Mouse (Mus musculus) olfactory bulb, adult 2 months (tissue): ENCODE measurements around the gene Pdk4. TPM values are rescaled to one million over a fixed set of nuclear protein-coding genes. Genes with fewer than 3 reads are reported as not detected.

Source experiments
- H3K27ac ChIP-seq: fragments of 200-500 bp; 2 replicates; pipeline ENCODE4 v1.5.1; 2012; ENCODE audit warnings: low read depth, low read length; ENCODE audit not compliant: insufficient read depth
- H3K4me1 ChIP-seq: fragments of 200-500 bp; 2 replicates; pipeline ENCODE4 v1.6.1; 2012; ENCODE audit warnings: low read length; ENCODE audit not compliant: control insufficient read depth, insufficient read depth
- H3K4me3 ChIP-seq: fragments of 200-500 bp; 2 replicates; pipeline ENCODE4 v1.5.1; 2012; ENCODE audit warnings: mild to moderate bottlenecking, low read depth, low read length, moderate library complexity; ENCODE audit not compliant: insufficient read depth
- CTCF ChIP-seq: fragments of 200-500 bp; IDR thresholded peaks from 2 replicates; pipeline ENCODE4 v1.5.1; 2012; ENCODE audit warnings: low read depth, mild to moderate bottlenecking, low read length, moderate library complexity; ENCODE audit not compliant: insufficient read depth
- POLR2A ChIP-seq: fragments of 200-500 bp; IDR thresholded peaks from 2 replicates; pipeline ENCODE4 v1.6.1; 2012; ENCODE audit warnings: mild to moderate bottlenecking, low read depth, low read length, moderate library complexity; ENCODE audit not compliant: insufficient read depth
- WGBS: fragments of 180-500 bp; shearing (Covaris S2); methylation state at CpG from one replicate; pipeline ENCODE4 v1.1.7; 2018; 5-methylcytosine and 5-hydroxymethylcytosine counted together
- polyA plus RNA-seq: library from polyadenylated mRNA; stranded (reverse); fragments of >200 nt; gene quantifications from 2 replicates; pipeline ENCODE4 v1.2.4, GENCODE M21; 2012; ENCODE audit warnings: low replicate concordance; ENCODE audit not compliant: missing spikeins, insufficient read depth, insufficient read length

Gene Pdk4
- polyA plus RNA-seq, 1 experiment, result not detected

DNA sequence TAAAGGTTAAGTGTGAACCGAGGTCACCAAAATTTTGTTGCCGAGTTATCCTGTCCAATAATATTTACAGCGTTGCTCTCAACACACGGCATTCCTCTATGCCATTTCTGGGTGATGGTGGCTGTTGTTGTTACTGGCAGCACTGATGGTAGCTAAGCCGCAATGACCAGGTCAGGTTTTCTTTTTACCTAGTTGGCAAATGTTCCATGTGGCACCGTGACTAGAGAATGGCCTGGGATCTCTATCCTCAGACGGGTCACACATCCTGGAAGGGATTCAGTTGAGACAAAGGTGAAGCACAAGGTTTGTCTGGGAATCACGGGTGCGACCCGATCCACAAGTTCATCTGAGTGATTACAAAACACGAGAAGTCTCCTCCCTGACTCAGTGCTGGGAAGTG is 2.6 kb upstream of the Pdk4 start:
- no peak overlapping the region for H3K27ac ChIP-seq
- WGBS, result 94% methylated on average over 11 of the region's 11 CpGs
- no peak overlapping the region for H3K4me3 ChIP-seq
- TF ChIP-seq CTCF (no peak), POLR2A (no peak)
- peaks cover 8% of the 10 kb centered on the region for H3K4me1 ChIP-seq

DNA sequence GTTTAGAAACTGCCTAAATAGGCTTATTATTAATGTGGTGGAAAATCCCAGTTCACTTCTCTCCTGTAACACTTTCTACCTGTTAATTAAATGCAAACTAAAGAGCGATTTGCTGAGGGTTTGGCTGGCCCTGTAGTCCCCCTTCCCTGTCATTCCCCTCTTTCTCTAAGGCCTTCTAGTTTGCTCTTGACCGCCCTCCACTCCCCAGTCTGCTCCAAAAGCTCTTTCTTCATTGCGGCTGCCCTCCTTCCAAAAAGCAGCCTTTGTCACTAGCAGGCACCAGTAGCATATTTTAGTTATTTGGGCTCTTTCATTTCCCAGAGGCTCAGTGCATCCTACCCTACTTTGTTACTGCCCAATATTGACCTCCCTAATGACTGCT is 736 bp upstream of the Pdk4 start:
- Histone ChIP-seq H3K27ac (no peak overlapping the region), H3K4me3 (no peak overlapping the region), H3K4me1 (peaks cover 8% of the 10 kb centered on the region)
- 31% methylated on average over 3 of the region's 3 CpGs for WGBS
- no peak for TF ChIP-seq CTCF

DNA sequence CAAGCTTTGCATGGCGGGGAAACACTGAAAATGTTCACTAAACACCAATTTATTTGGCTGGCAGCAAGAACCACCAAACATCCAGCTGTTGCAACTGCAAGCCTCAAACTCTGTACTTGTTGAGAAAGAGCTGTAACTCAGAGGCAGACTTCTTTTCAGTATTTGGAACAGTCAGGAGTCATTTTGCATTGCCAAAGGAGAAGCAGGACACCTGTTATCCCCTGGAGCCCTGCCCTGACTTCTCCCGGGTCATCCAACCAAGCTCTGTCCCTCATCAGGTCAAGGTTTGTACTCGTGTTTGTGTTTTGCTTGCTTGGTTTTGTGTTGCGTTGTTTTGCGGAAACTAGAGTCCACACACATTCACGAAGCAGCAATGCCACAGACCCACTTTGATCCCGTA is 11.1 kb downstream of the Pdk4 start:
- WGBS, result 89% methylated on average over 7 of the region's 7 CpGs
- H3K4me3 ChIP-seq, result no peak overlapping the region
- H3K4me1 ChIP-seq, result no peaks in the 10 kb centered on the region
- no peak overlapping the region for H3K27ac ChIP-seq
- TF ChIP-seq CTCF (no peak), POLR2A (no peak)

DNA sequence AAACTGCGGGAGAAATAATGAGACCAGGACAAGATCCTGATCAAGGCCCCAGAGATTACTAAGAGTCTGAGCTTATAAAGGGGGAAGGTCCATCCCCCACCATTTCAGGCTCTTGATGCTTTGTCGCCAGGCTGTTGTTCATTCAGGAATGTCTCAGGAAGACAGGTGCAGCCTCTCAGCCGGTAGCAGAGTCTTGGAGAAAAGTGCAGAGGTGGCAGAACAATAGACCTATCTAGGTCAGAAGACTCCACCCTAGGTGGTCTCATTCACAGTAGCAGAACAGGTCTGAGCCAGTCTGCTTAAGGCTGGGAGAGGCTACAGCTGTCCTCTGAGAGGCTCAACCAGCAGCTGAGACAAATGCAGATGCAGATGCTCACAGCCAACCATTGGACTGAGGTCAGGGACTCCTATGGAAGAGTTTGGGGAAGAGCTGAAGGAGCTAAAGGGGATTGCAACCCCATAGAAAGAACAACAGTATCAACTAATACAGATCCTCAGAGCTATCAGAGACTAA is 13.8 kb downstream of the Pdk4 start:
- no peak for TF ChIP-seq POLR2A
- no peak for TF ChIP-seq CTCF
- Histone ChIP-seq H3K4me3 (no peak overlapping the region), H3K27ac (no peak overlapping the region), H3K4me1 (no peaks in the 10 kb centered on the region)
- 61% methylated on average over 3 of the region's 3 CpGs for WGBS

DNA sequence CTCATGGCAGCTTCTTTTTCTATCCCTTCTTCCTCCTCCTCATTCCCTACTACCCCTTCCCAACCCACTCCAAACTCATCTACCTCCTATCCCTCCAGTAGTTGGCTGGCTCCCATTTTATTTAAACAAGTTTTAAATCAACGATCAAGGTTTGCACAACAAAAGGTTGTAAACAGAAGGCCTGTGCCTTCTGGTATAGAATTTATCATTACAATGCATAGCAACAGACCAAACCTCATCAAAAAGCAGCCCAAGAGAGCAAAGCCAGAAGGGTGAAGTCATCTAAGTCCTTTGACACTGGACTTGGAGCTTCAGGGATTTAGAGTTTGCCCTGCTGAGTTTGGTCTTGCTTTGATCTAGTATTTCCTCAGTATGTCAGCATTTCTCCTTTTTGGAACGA is 15.0 kb downstream of the Pdk4 start:
- no peak for TF ChIP-seq CTCF
- TF ChIP-seq POLR2A, result no peak
- no peak overlapping the region for H3K27ac ChIP-seq
- H3K4me1 ChIP-seq, result no peaks in the 10 kb centered on the region
- H3K4me3 ChIP-seq, result no peak overlapping the region
- 79% methylated on average over 2 of the region's 2 CpGs for WGBS

DNA sequence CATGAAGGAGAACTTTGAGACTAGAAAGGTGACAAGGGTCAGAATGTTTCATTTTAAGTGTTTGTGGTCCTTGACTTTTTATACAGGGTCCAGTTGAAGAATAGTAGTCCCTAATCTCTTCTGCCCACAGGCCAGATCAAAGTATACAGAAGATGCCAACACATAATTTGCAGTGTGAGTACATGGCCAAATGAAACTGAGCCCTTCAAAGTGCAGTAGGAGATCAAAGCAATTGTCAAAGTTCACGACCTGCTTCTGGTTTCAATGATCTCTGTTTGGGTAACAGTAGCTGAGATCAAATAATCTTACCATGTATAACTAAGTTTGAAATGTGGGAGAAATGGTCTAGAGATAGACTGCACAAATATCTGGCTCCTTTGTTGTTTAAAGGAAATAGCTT is 22.1 kb downstream of the Pdk4 start:
- Histone ChIP-seq H3K4me3 (no peak overlapping the region), H3K27ac (no peak overlapping the region), H3K4me1 (no peaks in the 10 kb centered on the region)
- TF ChIP-seq POLR2A (no peak), CTCF (no peak)
- WGBS, result 54% methylated on average over 1 of the region's 1 CpGs

DNA sequence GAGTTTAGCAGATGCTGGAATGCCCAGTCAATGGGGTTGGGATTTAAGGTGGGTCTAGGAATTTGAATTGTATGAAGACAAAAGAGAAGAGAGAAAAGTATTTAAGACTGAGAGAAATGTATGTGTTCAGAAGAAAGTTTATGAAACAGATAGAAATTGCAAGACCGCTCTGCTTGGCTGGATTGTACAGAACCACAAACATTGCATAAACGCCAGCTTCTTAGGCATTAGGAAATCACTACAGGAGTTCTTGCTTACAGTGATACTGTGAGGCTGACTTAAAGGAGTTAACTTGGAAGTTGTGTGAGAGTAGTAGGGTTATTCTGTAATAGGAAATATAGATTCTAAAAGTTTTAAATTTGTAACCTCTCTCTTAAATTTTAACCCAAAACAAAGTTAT is 23.4 kb downstream of the Pdk4 start:
- TF ChIP-seq CTCF (no peak), POLR2A (no peak)
- WGBS, result 95% methylated on average over 2 of the region's 2 CpGs
- H3K27ac ChIP-seq, result no peak overlapping the region

DNA sequence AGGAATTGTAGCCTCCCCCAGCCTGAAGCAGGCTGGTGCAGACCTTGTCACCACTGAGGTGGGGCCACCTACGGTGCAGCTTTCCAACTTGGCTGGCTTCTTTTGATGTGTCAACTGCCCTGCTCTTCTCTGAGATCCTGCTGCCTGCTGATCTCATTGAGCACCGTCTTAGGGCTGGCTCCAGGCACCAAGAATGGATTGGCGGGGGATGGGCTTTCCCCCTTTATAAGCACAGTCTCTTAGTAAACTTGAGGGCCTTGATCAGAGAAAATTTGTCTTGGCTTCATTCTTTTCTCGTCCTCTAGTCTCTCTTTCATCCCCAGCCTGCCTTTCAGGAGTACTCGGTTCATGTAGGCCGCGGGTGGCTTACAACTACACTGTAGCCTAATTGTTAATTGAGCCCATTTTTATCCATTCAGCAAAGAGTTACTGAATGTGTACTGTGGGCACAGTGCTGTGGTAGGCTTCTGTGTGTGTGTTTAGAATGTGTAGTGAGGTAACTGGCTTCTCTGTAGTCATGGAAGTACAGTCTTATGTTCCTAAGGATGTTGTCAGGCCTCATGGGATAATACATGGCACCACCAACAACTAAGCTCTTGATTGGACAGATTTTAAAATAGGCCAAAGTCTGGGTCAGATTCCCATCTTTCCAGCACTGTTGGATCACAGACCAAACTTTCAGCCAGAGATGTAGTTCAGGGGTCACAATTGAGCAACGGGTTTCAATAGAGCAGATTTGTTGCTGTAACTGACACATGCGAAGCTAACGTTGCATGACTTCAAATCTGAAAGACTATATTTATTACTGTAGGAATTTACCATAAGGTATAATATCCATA is 25.4 kb downstream of the Pdk4 start:
- Histone ChIP-seq H3K4me3 (no peak overlapping the region), H3K27ac (no peak overlapping the region), H3K4me1 (no peaks in the 10 kb centered on the region)
- TF ChIP-seq CTCF (no peak), POLR2A (no peak)
- WGBS, result 51% methylated on average over 10 of the region's 10 CpGs

More for the DNA sequence above, 23.4 kb downstream of the Pdk4 start:
- Histone ChIP-seq H3K4me1 (no peaks in the 10 kb centered on the region), H3K4me3 (no peak overlapping the region)

DNA sequence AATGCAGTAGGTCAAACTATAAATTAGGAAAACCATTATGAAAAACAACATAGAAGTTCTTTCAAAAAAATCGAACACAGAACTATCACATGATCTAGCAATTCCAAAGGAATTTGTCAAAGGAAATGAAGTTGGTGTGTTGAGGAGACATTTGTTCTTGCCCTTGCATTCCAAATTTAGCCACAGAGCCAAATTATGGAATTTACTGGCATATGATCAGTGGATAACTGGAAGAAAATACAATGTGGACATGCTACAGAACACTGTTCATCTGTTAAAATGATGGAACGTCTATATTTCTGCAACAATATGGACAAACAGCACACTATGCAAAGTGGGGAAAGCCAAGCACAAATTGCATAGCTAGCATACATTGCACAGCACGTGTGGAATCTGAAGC is 40.3 kb downstream of the Pdk4 start:
- H3K27ac ChIP-seq, result no peak overlapping the region
- 91% methylated on average over 3 of the region's 3 CpGs for WGBS
- TF ChIP-seq CTCF (no peak), POLR2A (no peak)
- H3K4me1 ChIP-seq, result no peaks in the 10 kb centered on the region
- H3K4me3 ChIP-seq, result no peak overlapping the region
